Mouse (Mus musculus) limb, embryonic 13.5 days (tissue): ENCODE measurements at regions not wholly inside any gene's neighbourhood (a gene's known extent, or its start where the extent isn't known, plus 50 kb on each side); places are given as distances from the start of the nearest gene placed in this dataset.
"Not testable (repeated sequence)": the region's sequence is repeated elsewhere in the genome, so short reads cannot be mapped to it uniquely, and the experiment has no call there.

Source experiments
- ATAC-seq: fragments of 200-750 bp; cut with Nextera tagmentation; 2 replicates; pipeline ENCODE4 v1.8.0; 2017; ENCODE audit warnings: low read depth, moderate number of reproducible peaks, moderate TSS enrichment; ENCODE audit not compliant: low FRiP score
- H3K27ac ChIP-seq: fragments of 300-500 bp; sonication (generic); 2 replicates; pipeline ENCODE4 v1.5.1; 2015; ENCODE audit warnings: inconsistent platforms, mild to moderate bottlenecking, moderate library complexity
- H3K27me3 ChIP-seq: fragments of 300-500 bp; sonication (generic); 2 replicates; pipeline ENCODE4 v1.6.1; 2015; ENCODE audit warnings: mild to moderate bottlenecking, inconsistent platforms
- H3K36me3 ChIP-seq: fragments of 300-500 bp; sonication (generic); 2 replicates; pipeline ENCODE4 v1.6.1; 2015; ENCODE audit warnings: inconsistent platforms, mild to moderate bottlenecking, moderate library complexity
- H3K4me1 ChIP-seq: fragments of 300-500 bp; sonication (generic); 2 replicates; pipeline ENCODE4 v1.6.1; 2015; ENCODE audit warnings: inconsistent platforms
- H3K4me2 ChIP-seq: fragments of 300-500 bp; sonication (generic); replicated peaks from 2 replicates; pipeline ENCODE4 v1.6.1; 2015; ENCODE audit warnings: inconsistent platforms, mild to moderate bottlenecking, moderate library complexity
- H3K4me3 ChIP-seq: fragments of 300-500 bp; sonication (generic); 2 replicates; pipeline ENCODE4 v1.5.1; 2015; ENCODE audit warnings: moderate library complexity, mild to moderate bottlenecking, inconsistent platforms
- H3K9ac ChIP-seq: fragments of 300-500 bp; sonication (generic); 2 replicates; pipeline ENCODE4 v1.6.1; 2015; ENCODE audit warnings: mild to moderate bottlenecking, inconsistent platforms
- H3K9me3 ChIP-seq: fragments of 300-500 bp; sonication (generic); 2 replicates; pipeline ENCODE4 v1.6.1; 2016; ENCODE audit warnings: inconsistent platforms
- WGBS: fragments of 180-500 bp; shearing (Covaris S2); methylation state at CpG from one replicate; pipeline ENCODE4 v1.1.7; 2015; 5-methylcytosine and 5-hydroxymethylcytosine counted together

- peak; percentile 82; the same call in 1 of the 2 replicates for ATAC-seq
Observed at GRCm38 (mm10) chr5:91861440-91862187, 101.3 kb downstream of the Rchy1 start.

GRCm38 (mm10) chr5:91860489-91860888 lies 102.4 kb downstream of the Rchy1 start:
- Histone ChIP-seq H3K27me3 (no peaks in the 10 kb centered on the region), H3K36me3 (no peaks in the 10 kb centered on the region), H3K9me3 (no peaks in the 10 kb centered on the region), H3K4me3 (no peak overlapping the region), H3K9ac (no peak overlapping the region), H3K4me1 (no peaks in the 10 kb centered on the region), H3K27ac (no peak overlapping the region), H3K4me2 (no peak overlapping the region)
- ATAC-seq = no peak
- WGBS = 70% methylated on average over 2 of the region's 2 CpGs

More at GRCm38 (mm10) chr5:91861440-91862187, 101.3 kb downstream of the Rchy1 start:
- WGBS = 67% methylated on average over 11 of the region's 11 CpGs
- H3K9me3 ChIP-seq = no peaks in the 10 kb centered on the region
- no peaks in the 10 kb centered on the region for H3K27me3 ChIP-seq
- H3K4me2 ChIP-seq = no peak overlapping the region
- no peak overlapping the region for H3K27ac ChIP-seq
- H3K4me3 ChIP-seq = no peak overlapping the region
- no peak overlapping the region for H3K9ac ChIP-seq
- H3K4me1 ChIP-seq = no peaks in the 10 kb centered on the region
- H3K36me3 ChIP-seq = no peaks in the 10 kb centered on the region

- Histone ChIP-seq H3K9ac (no peak overlapping the region), H3K27ac (no peak overlapping the region), H3K4me2 (no peak overlapping the region), H3K4me3 (no peak overlapping the region), H3K27me3 (no peaks in the 10 kb centered on the region), H3K36me3 (no peaks in the 10 kb centered on the region), H3K4me1 (no peaks in the 10 kb centered on the region), H3K9me3 (no peaks in the 10 kb centered on the region)
- WGBS = 75% methylated on average over 4 of the region's 4 CpGs
- ATAC-seq = no peak
Observed at GRCm38 (mm10) chr5:91852330-91852729, 110.5 kb downstream of the Rchy1 start.

GRCm38 (mm10) chr5:91850862-91851569 lies 111.9 kb downstream of the Rchy1 start:
- H3K4me3 ChIP-seq, H3K36me3 ChIP-seq, H3K9me3 ChIP-seq, H3K9ac ChIP-seq, ATAC-seq, H3K4me1 ChIP-seq, H3K27ac ChIP-seq, H3K4me2 ChIP-seq, H3K27me3 ChIP-seq: not testable (repeated sequence)
- WGBS = 85% methylated on average over 4 of the region's 4 CpGs

GRCm38 (mm10) chr5:91850440-91850839 lies 112.4 kb downstream of the Rchy1 start:
- no peak overlapping the region for H3K27ac ChIP-seq

GRCm38 (mm10) chr5:91849533-91849932 lies 113.3 kb downstream of the Rchy1 start:
- no peak for ATAC-seq
- 76% methylated on average over 2 of the region's 2 CpGs for WGBS

More at GRCm38 (mm10) chr5:91850440-91850839, 112.4 kb downstream of the Rchy1 start:
- H3K9me3 ChIP-seq = no peaks in the 10 kb centered on the region
- H3K4me2 ChIP-seq = no peak overlapping the region
- WGBS = 87% methylated on average over 5 of the region's 5 CpGs
- H3K36me3 ChIP-seq = no peaks in the 10 kb centered on the region
- no peak overlapping the region for H3K4me3 ChIP-seq
- ATAC-seq = no peak
- no peak overlapping the region for H3K9ac ChIP-seq
- H3K27me3 ChIP-seq = no peaks in the 10 kb centered on the region
- H3K4me1 ChIP-seq = no peaks in the 10 kb centered on the region

GRCm38 (mm10) chr5:91849114-91849513 lies 113.8 kb downstream of the Rchy1 start:
- no peak for ATAC-seq
- H3K4me2 ChIP-seq = no peak overlapping the region
- no peak overlapping the region for H3K27ac ChIP-seq
- H3K36me3 ChIP-seq = no peaks in the 10 kb centered on the region
- H3K9me3 ChIP-seq = no peaks in the 10 kb centered on the region
- peaks cover 7% of the 10 kb centered on the region; the same call in 1 of the 2 replicates for H3K4me1 ChIP-seq
- H3K27me3 ChIP-seq = no peaks in the 10 kb centered on the region
- H3K9ac ChIP-seq = no peak overlapping the region
- no peak overlapping the region for H3K4me3 ChIP-seq
- 30% methylated on average over 4 of the region's 4 CpGs for WGBS

More at GRCm38 (mm10) chr5:91849533-91849932, 113.3 kb downstream of the Rchy1 start:
- Histone ChIP-seq H3K9ac (no peak overlapping the region), H3K27me3 (no peaks in the 10 kb centered on the region), H3K4me1 (peaks cover 2% of the 10 kb centered on the region; the same call in 1 of the 2 replicates), H3K27ac (no peak overlapping the region), H3K36me3 (no peaks in the 10 kb centered on the region), H3K9me3 (no peaks in the 10 kb centered on the region), H3K4me2 (no peak overlapping the region), H3K4me3 (no peak overlapping the region)

- H3K27ac ChIP-seq = no peak overlapping the region
- H3K36me3 ChIP-seq = no peaks in the 10 kb centered on the region
- ATAC-seq = no peak
- H3K4me3 ChIP-seq = no peak overlapping the region
- H3K9ac ChIP-seq = no peak overlapping the region
- no peak overlapping the region for H3K4me2 ChIP-seq
- H3K4me1 ChIP-seq = peaks cover 7% of the 10 kb centered on the region; the same call in 1 of the 2 replicates
- no peaks in the 10 kb centered on the region for H3K27me3 ChIP-seq
- no peaks in the 10 kb centered on the region for H3K9me3 ChIP-seq
- 62% methylated on average over 3 of the region's 3 CpGs for WGBS
Observed at GRCm38 (mm10) chr5:91848528-91848927, 114.3 kb downstream of the Rchy1 start.

GRCm38 (mm10) chr5:91843044-91843443 lies 119.8 kb downstream of the Rchy1 start:
- Histone ChIP-seq H3K4me2 (no peak overlapping the region), H3K4me1 (peaks cover 20% of the 10 kb centered on the region; the same call in 1 of the 2 replicates), H3K36me3 (no peaks in the 10 kb centered on the region), H3K9ac (no peak overlapping the region), H3K27me3 (no peaks in the 10 kb centered on the region), H3K9me3 (no peaks in the 10 kb centered on the region), H3K4me3 (no peak overlapping the region), H3K27ac (peak overlapping the region; percentile 52; the same call in 1 of the 2 replicates)
- ATAC-seq = no peak
- 55% methylated on average over 4 of the region's 4 CpGs for WGBS

- peaks cover 20% of the 10 kb centered on the region; the same call in 1 of the 2 replicates for H3K4me1 ChIP-seq
- H3K9me3 ChIP-seq = no peaks in the 10 kb centered on the region
- ATAC-seq = no peak
- no peak overlapping the region for H3K27ac ChIP-seq
- H3K27me3 ChIP-seq = no peaks in the 10 kb centered on the region
- H3K9ac ChIP-seq = no peak overlapping the region
- H3K36me3 ChIP-seq = no peaks in the 10 kb centered on the region
- H3K4me3 ChIP-seq = no peak overlapping the region
- 76% methylated on average over 4 of the region's 4 CpGs for WGBS
- H3K4me2 ChIP-seq = no peak overlapping the region
Observed at GRCm38 (mm10) chr5:91841066-91841465, 121.8 kb downstream of the Rchy1 start.

- no peak for ATAC-seq
- no peak overlapping the region for H3K27ac ChIP-seq
- H3K4me1 ChIP-seq = no peaks in the 10 kb centered on the region
- H3K4me2 ChIP-seq = no peak overlapping the region
- 86% methylated on average over 6 of the region's 6 CpGs for WGBS
- H3K4me3 ChIP-seq = no peak overlapping the region
- H3K27me3 ChIP-seq = no peaks in the 10 kb centered on the region
- H3K9me3 ChIP-seq = no peaks in the 10 kb centered on the region; the same call in 1 of the 2 replicates
- H3K9ac ChIP-seq = no peak overlapping the region
- no peaks in the 10 kb centered on the region for H3K36me3 ChIP-seq
Observed at GRCm38 (mm10) chr5:91828481-91828880, 134.4 kb downstream of the Rchy1 start.

GRCm38 (mm10) chr5:91826636-91827035 lies 136.2 kb downstream of the Rchy1 start:
- Histone ChIP-seq H3K27ac (no peak overlapping the region), H3K4me1 (0 out of 2 replicates have a peak, but pooled peaks cover 3% of the 10 kb centered on the region), H3K36me3 (no peaks in the 10 kb centered on the region), H3K4me3 (no peak overlapping the region), H3K9ac (no peak overlapping the region), H3K9me3 (no peaks in the 10 kb centered on the region; the same call in 1 of the 2 replicates), H3K27me3 (no peaks in the 10 kb centered on the region), H3K4me2 (no peak overlapping the region)
- 14% methylated on average over 1 of the region's 1 CpGs for WGBS
- ATAC-seq = no peak
